Mouse (Mus musculus): ENCODE measurements around the gene Eef1g. TPM values are rescaled to one million over a fixed set of nuclear protein-coding genes. Genes with fewer than 3 reads are reported as not detected.

The Eef1g gene
- polyA plus RNA-seq, 1 experiment = 5.4 TPM

- Histone ChIP-seq H3K9me3 (ENCODE audit: control insufficient read depth, low read length) (no peaks in the 10 kb centered on the region), H3K4me3 (replicated peaks) (peak overlapping the region; percentile 100), H3K4me1 (ENCODE audit: control insufficient read depth) (peaks cover 73% of the 10 kb centered on the region), H3K27me3 (ENCODE audit: control insufficient read depth) (no peaks in the 10 kb centered on the region), H3K36me3 (ENCODE audit: control insufficient read depth) (peaks cover 73% of the 10 kb centered on the region)
- no peak for TF ChIP-seq GATA1 (IDR thresholded peaks at IDR 0.05; ENCODE audit: low read length)
- TF ChIP-seq TAL1 (IDR thresholded peaks at IDR 0.05; ENCODE audit: low read length) = no peak
Observed at GRCm38 (mm10) chr19:8942276-8942964, 24.4 kb upstream of the Eef1g start.

GRCm38 (mm10) chr19:8943047-8943446, 23.8 kb upstream of the Eef1g start:
- Histone ChIP-seq H3K4me1 (ENCODE audit: control insufficient read depth) (peaks cover 77% of the 10 kb centered on the region), H3K9me3 (ENCODE audit: control insufficient read depth, low read length) (no peaks in the 10 kb centered on the region), H3K27me3 (ENCODE audit: control insufficient read depth) (no peaks in the 10 kb centered on the region), H3K36me3 (ENCODE audit: control insufficient read depth) (peaks cover 75% of the 10 kb centered on the region), H3K4me3 (replicated peaks) (peak overlapping the region; percentile 100)
- no peak for TF ChIP-seq TAL1 (IDR thresholded peaks at IDR 0.05; ENCODE audit: low read length)

- Histone ChIP-seq H3K36me3 (ENCODE audit: control insufficient read depth) (peaks cover 75% of the 10 kb centered on the region), H3K9me3 (ENCODE audit: control insufficient read depth, low read length) (no peaks in the 10 kb centered on the region), H3K4me1 (ENCODE audit: control insufficient read depth) (peaks cover 76% of the 10 kb centered on the region), H3K4me3 (replicated peaks) (peak overlapping the region; percentile 100), H3K27me3 (ENCODE audit: control insufficient read depth) (no peaks in the 10 kb centered on the region)
- TF ChIP-seq GATA1 (IDR thresholded peaks at IDR 0.05; ENCODE audit: low read length) = no peak
- no peak for TF ChIP-seq TAL1 (IDR thresholded peaks at IDR 0.05; ENCODE audit: low read length)
Observed at GRCm38 (mm10) chr19:8944062-8944461, 22.8 kb upstream of the Eef1g start.

GRCm38 (mm10) chr19:8944750-8945149, 22.1 kb upstream of the Eef1g start:
- no peaks in the 10 kb centered on the region for H3K9me3 ChIP-seq (ENCODE audit: control insufficient read depth, low read length)
- no peaks in the 10 kb centered on the region for H3K27me3 ChIP-seq (ENCODE audit: control insufficient read depth)
- H3K4me1 ChIP-seq (ENCODE audit: control insufficient read depth) = peaks cover 74% of the 10 kb centered on the region
- TF ChIP-seq TAL1 (IDR thresholded peaks at IDR 0.05; ENCODE audit: low read length) = no peak
- peaks cover 76% of the 10 kb centered on the region for H3K36me3 ChIP-seq (ENCODE audit: control insufficient read depth)
- peak overlapping the region; percentile 100 for H3K4me3 ChIP-seq (replicated peaks)

GRCm38 (mm10) chr19:8945251-8945650, 21.6 kb upstream of the Eef1g start:
- no peaks in the 10 kb centered on the region for H3K27me3 ChIP-seq (ENCODE audit: control insufficient read depth)
- peaks cover 78% of the 10 kb centered on the region for H3K36me3 ChIP-seq (ENCODE audit: control insufficient read depth)
- peak overlapping the region; percentile 100 for H3K4me3 ChIP-seq (replicated peaks)
- peaks cover 75% of the 10 kb centered on the region for H3K4me1 ChIP-seq (ENCODE audit: control insufficient read depth)
- TF ChIP-seq TAL1 (IDR thresholded peaks at IDR 0.05; ENCODE audit: low read length) = no peak
- TF ChIP-seq GATA1 (IDR thresholded peaks at IDR 0.05; ENCODE audit: low read length) = no peak
- H3K9me3 ChIP-seq (ENCODE audit: control insufficient read depth, low read length) = no peaks in the 10 kb centered on the region

- Histone ChIP-seq H3K9me3 (ENCODE audit: control insufficient read depth, low read length) (no peaks in the 10 kb centered on the region), H3K36me3 (ENCODE audit: control insufficient read depth) (peaks cover 88% of the 10 kb centered on the region), H3K27me3 (ENCODE audit: control insufficient read depth) (no peaks in the 10 kb centered on the region), H3K4me1 (ENCODE audit: control insufficient read depth) (peaks cover 69% of the 10 kb centered on the region), H3K4me3 (replicated peaks) (peak overlapping the region; percentile 2)
- no peak; the same call in 1 of the 2 replicates for TF ChIP-seq GATA1 (IDR thresholded peaks at IDR 0.05; ENCODE audit: low read length)
- no peak for TF ChIP-seq TAL1 (IDR thresholded peaks at IDR 0.05; ENCODE audit: low read length)
Observed at GRCm38 (mm10) chr19:8946929-8947328, 19.9 kb upstream of the Eef1g start.

- Histone ChIP-seq H3K27me3 (ENCODE audit: control insufficient read depth) (no peaks in the 10 kb centered on the region), H3K4me1 (ENCODE audit: control insufficient read depth) (peaks cover 70% of the 10 kb centered on the region), H3K36me3 (ENCODE audit: control insufficient read depth) (peaks cover 83% of the 10 kb centered on the region), H3K9me3 (ENCODE audit: control insufficient read depth, low read length) (no peaks in the 10 kb centered on the region), H3K4me3 (replicated peaks) (no peak overlapping the region)
- TF ChIP-seq TAL1 (IDR thresholded peaks at IDR 0.05; ENCODE audit: low read length) (no peak), GATA1 (IDR thresholded peaks at IDR 0.05; ENCODE audit: low read length) (no peak)
Observed at GRCm38 (mm10) chr19:8950190-8950589, 16.7 kb upstream of the Eef1g start.

GRCm38 (mm10) chr19:8952241-8952640, 14.6 kb upstream of the Eef1g start:
- Histone ChIP-seq H3K36me3 (ENCODE audit: control insufficient read depth) (peaks cover 80% of the 10 kb centered on the region), H3K9me3 (ENCODE audit: control insufficient read depth, low read length) (no peaks in the 10 kb centered on the region), H3K4me3 (replicated peaks) (peak overlapping the region; percentile 12), H3K4me1 (ENCODE audit: control insufficient read depth) (peaks cover 55% of the 10 kb centered on the region), H3K27me3 (ENCODE audit: control insufficient read depth) (no peaks in the 10 kb centered on the region)
- TF ChIP-seq TAL1 (IDR thresholded peaks at IDR 0.05; ENCODE audit: low read length) (no peak), GATA1 (IDR thresholded peaks at IDR 0.05; ENCODE audit: low read length) (no peak)

- peak within 1 kb of the TSS; percentile 88 for H3K4me3 ChIP-seq (replicated peaks)
- no peak for TF ChIP-seq TAL1 (IDR thresholded peaks at IDR 0.05; ENCODE audit: low read length)
- no peak for TF ChIP-seq GATA1 (IDR thresholded peaks at IDR 0.05; ENCODE audit: low read length)
- peaks cover 75% of the 10 kb centered on the region for H3K36me3 ChIP-seq (ENCODE audit: control insufficient read depth)
- H3K27me3 ChIP-seq (ENCODE audit: control insufficient read depth) = no peaks in the 10 kb centered on the region
- no peaks in the 10 kb centered on the region for H3K9me3 ChIP-seq (ENCODE audit: control insufficient read depth, low read length)
- H3K4me1 ChIP-seq (ENCODE audit: control insufficient read depth) = peaks cover 44% of the 10 kb centered on the region
Observed at GRCm38 (mm10) chr19:8953135-8954039, 13.5 kb upstream of the Eef1g start, which contains the start of gene Tut1. Gene Tut1 (plus strand): TSS chr19:8953847.
